Mouse (Mus musculus) spleen, postnatal 4 days (tissue): ENCODE data around the gene Trim17.
A peak's percentile ranks its signal among the peaks of the same experiment; 100 is the strongest.

ENCODE experiments used
- DNase-seq, 2 experiments: peaks; one replicate each; pipeline ENCODE4 v3.0.0; 2022; ENCODE audit warnings: low spot score in 2 of 2

The Trim17 gene

DNA sequence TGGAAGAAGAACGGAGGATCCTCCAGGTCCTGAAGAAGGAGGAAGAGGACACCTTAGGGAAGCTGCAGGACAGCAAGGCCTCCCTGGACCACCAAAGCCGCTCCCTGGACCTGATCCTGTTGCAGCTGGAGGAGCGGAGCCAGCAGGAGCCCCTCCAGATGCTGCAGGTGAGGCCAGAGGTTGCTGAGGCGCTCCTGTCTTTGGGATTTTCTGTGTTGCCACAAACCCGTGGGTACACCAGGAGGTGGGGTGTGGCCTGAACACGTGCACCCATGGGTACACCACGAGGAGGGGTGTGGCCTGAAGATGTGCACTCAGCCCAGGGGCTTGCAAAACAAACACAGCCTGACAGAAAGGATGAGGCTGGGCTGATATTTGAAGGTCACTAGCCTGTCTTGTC, 14.1 kb downstream of the Trim17 start:
- DNase-seq: no peak

- DNase-seq: no peak
These were observed 14.5 kb downstream of the Trim17 start for GRCm38 (mm10) chr11:58969027-58969426.

- DNase-seq: no peak
These were observed 15.2 kb downstream of the Trim17 start for GRCm38 (mm10) chr11:58969659-58970058.

- no peak for DNase-seq
These were observed 16.5 kb downstream of the Trim17 start for GRCm38 (mm10) chr11:58970831-58971530.

GRCm38 (mm10) chr11:58971796-58972195, 17.3 kb downstream of the Trim17 start:
- no peak for DNase-seq

- no peak for DNase-seq
These were observed 19.9 kb downstream of the Trim17 start for GRCm38 (mm10) chr11:58974414-58974813.

GRCm38 (mm10) chr11:58977150-58977549, 22.7 kb downstream of the Trim17 start:
- DNase-seq: peak; percentile 60 to 82

DNA sequence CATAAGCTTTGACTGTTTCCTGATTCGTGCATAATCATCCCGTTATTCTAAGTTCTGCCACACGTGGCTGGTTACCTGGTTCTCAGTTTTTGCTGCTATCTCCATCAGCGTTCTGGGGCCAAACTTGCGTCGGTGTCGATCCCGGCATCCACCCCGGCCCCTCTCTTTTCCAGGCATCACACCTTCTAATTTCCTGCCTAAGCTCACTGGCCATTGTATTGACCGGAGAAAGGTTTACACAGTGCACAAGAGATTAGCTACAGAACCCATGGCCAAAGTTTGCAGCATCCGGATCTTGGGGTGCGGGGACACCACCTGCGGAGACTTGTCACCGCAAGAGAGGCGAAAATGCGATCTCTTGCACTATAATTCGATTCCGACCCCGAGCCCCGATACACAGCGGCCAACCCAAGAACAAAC, 23.1 kb downstream of the Trim17 start:
- peak in 1 of 2 experiments; percentile 22 for DNase-seq

DNA sequence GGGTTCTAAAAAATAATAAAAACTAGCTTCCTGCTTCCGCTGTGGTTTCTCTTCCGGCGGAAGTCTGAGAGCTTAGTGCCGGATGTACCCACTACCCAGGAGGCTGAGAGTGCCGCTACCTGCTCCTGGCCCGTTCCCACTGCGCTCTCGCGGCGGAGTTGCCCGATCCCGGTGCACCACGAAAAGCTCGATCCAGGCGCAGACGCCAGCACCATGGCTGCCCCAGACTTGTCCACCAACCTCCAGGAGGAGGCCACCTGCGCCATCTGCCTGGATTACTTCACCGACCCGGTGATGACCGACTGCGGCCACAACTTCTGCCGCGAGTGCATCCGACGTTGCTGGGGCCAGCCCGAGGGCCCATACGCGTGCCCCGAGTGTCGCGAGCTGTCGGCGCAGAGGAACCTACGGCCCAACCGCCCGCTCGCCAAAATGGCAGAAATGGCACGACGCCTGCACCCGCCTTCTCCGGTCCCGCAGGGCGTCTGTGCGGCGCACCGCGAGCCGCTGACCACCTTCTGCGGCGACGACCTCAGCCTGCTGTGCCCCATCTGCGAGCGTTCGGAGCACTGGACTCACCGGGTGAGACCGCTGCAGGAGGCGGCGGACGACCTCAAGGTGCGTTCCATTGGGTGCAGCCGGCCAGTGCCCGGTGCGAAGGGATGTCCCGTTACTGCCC, 23.7 kb downstream of the Trim17 start, which contains the start of gene Trim11:
TSS of gene Trim11 (plus strand) at position 67 of the 679 bp plus-strand sequence.
- peak; percentile 57 to 84 for DNase-seq

DNA sequence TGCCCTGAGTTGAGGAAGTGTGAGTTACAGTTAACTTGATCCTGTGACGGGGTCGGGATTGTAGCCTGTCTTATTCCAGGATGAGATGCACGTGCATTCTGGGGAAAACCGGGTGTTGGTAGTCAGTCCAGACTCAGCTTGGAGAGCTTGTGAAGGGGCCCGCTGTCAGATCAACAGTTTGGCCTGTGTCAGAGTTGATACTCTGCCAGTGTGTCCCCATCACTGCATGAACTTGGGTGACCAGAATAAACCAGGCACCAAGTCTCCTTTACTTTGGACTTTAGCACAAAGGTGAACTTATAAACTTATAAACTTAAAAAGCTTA, 24.2 kb downstream of the Trim17 start:
- no peak for DNase-seq

- DNase-seq: no peak
These were observed 24.7 kb downstream of the Trim17 start for GRCm38 (mm10) chr11:58979183-58979582.

- no peak for DNase-seq
These were observed 25.2 kb downstream of the Trim17 start for GRCm38 (mm10) chr11:58979661-58980060.

DNA sequence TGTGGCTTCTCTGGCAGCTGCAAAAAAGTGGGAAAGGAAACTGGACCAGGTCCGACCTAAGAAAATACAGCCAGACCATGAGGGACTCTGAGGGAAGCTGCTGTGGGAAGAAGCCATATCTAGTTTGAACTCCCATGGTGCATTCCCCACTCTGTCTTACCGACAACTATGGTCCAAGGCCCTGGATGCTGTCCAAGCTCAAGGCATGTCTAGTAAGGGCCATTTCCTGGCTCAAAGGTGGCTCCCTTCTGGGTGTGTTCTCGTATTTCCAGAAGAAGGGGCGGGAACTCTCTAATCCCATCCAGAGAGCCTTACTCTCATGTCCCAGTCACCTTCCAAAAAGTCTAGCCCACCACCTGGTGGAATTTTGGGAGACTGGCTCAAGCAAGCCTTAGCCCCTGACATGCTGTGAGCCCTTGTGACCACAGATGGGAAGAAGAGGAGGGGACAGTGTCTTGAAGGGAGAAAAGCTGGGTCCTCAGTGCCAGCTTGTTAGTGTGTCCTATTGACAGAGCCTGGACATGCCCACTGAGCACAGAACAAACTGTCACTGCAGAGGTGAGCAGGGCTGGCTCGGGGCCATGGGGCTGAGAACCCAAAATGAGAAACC, 26.0 kb downstream of the Trim17 start:
- no peak for DNase-seq

- DNase-seq: peak; percentile 78 to 90
These were observed 27.3 kb downstream of the Trim17 start for GRCm38 (mm10) chr11:58981541-58982447.

GRCm38 (mm10) chr11:58982471-58983097, 28.1 kb downstream of the Trim17 start:
- DNase-seq: peak in 1 of 2 experiments; percentile 57

GRCm38 (mm10) chr11:58983691-58984341, 29.3 kb downstream of the Trim17 start:
- DNase-seq: no peak

DNA sequence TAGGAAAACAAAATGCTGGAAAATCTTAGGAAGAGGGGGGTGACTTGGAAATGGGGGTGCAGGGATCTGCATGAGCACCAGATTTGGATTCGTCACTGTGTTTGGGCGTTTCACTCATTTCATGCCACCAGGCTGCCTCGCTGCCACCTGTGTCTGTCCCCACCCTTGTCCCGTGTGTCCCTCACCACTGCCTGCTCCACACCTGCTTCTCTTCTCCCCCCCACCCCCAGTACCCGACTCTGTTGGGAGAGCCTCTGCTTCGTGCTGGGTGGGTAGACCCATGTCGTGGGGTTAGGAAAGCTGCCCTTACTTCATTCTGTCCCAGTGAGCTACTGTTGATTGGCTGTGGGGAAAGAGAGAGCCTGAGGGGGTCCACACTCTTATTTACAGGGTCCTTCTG, 30.2 kb downstream of the Trim17 start:
- no peak for DNase-seq

DNA sequence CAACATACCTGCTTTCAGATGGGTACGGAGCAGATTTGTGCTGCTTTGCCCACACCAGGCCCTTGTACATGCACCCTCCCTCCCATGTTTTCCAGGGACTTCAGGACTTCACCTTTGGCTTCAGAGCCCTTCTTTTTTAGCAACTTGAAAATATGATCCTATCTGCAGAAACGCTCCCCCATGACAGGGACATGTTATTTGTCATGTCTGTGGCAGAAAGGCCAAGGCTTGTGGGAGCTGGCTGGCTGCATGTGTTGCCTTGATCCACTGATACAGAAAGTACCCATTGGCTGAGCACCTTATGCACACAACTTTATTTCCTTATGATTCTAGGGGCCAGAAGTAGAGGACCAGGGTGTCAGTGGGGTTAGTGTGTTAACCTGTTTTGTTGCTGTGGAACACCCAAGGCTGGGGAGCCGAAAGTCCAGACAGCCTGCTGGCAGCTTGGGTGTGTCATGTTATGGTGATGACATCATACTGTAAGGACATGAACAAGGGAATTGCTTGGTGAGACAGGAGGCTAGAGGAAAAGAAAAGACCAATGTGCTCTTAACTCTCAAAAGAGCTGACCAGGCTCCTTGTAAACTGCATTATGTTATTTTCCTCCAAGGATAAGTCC, 30.9 kb downstream of the Trim17 start:
- no peak for DNase-seq

DNA sequence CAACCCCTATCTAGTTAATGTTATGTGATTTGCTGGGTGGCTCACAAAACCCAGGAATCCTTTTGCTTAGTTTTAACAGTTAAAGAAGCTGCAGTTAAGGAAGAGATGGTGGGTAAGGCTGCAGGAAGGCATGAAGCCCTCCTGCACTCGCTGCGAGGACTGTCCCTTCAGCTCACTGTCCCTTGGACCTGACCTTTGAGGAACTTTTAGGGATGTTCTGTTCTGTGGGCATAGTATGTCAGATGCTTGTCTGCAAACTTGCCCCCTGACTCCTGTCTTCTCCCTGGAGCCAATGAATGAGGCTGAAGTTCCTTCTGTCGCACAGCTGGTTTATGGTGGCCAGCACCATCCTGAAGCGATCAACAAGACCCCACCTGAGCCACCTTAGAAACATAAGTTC, 34.7 kb downstream of the Trim17 start:
- DNase-seq: no peak

GRCm38 (mm10) chr11:58990141-58990540, 35.7 kb downstream of the Trim17 start:
- no peak for DNase-seq
